Mouse (Mus musculus) adrenal gland, postnatal 4 days (tissue): ENCODE measurements around the gene Tinagl1. TPM values are rescaled to one million over a fixed set of nuclear protein-coding genes. Genes with fewer than 3 reads are reported as not detected.

ENCODE experiments used
- DNase-seq, 2 experiments: peaks; one replicate each; pipeline ENCODE4 v3.0.0; 2021 to 2022; ENCODE audit warnings: low spot score in 2 of 2, mixed read lengths in 2 of 2
- total RNA-seq, 2 experiments: library from RNA; stranded (reverse); gene quantifications; 2 replicates each; pipeline ENCODE4 v1.2.3; 2021

The Tinagl1 gene
- total RNA-seq, 2 experiments from 2014 or later = 70.0 to 74.0 TPM

DNA sequence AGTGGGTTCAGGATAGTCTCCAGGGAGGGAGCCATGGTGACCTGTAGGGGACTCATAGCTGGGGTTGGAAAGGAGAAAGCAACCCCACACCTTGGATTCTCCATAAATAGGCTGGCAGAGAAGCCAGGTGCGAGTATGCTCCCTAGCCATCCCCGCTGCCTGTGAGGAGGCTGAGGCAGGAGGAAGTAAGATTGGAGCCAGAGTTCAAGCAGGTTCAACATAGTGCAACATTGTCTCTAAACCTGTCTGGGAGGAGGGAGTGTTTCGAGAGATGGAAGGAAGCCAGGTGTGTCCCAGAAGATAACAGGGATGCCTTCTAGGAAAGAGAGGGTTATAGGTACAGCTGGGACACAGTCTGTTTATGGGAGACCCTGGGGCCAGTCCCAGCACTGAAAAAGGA is 5.0 kb upstream of the Tinagl1 start:
- DNase-seq = no peak

DNA sequence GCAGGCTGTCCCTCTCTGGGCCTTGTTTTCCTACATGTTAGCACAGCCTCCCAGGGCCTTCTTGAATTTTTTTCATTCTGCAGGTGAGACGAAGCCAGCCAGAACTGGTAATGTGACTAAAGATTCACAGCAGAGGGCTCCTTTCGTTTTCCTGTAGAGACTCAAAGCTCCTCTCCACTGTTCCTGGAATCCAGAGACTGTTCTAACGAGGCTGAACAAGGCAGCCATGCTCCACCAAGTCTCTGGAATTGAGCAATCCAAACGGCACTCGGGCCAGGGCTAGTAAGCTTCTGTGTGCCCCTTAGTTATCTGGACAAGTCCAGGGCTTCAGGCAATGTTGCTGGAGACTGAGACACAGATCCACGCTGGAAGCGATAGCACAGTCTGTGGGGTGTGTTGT is 2.6 kb upstream of the Tinagl1 start:
- DNase-seq = no peak

DNA sequence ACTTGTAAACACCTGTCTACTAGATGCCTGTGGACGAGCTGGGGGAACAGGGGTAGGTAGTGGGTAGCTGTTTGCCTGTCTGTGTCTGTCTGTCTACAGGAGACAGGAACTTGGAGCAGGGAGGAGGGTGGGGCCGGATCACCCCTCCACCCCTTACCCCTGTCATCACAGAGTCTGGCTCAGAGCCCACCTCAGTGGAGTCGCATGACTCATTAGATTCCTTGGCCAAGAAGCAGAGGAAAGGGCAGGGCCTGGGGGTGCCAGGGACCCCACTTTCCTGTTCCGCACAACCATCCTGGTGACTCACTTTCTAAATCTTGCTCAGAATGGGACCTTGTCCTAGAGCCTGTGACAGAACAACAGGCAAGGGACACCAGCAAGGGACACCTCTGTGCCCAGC is 2.2 kb upstream of the Tinagl1 start:
- no peak for DNase-seq

DNA sequence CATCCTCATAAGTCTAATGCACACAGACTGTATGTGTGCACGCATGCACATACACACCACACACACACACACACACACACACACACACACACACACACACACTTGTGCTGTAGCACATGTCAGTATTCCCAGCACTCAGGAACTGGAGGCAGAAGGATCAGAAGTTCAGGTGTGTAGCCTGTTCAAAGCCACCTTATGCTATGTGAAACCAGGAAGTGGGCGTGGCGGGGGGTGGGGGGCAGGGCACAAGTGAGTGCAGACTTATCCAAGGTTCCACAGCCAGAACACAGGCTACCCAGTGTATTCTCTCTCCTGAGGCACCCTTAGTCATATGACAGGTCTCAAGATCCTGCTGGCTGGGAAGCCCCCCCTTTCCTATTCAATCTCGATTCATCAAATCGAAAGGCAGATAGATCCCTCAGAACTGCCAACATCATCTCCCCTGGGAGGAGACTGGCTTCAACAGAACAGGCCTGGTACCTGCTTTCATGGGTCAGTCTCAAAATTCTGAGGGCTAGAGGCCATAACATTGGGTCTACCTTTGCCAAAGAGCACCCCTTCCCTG is 1.3 kb upstream of the Tinagl1 start:
- DNase-seq = no peak

DNA sequence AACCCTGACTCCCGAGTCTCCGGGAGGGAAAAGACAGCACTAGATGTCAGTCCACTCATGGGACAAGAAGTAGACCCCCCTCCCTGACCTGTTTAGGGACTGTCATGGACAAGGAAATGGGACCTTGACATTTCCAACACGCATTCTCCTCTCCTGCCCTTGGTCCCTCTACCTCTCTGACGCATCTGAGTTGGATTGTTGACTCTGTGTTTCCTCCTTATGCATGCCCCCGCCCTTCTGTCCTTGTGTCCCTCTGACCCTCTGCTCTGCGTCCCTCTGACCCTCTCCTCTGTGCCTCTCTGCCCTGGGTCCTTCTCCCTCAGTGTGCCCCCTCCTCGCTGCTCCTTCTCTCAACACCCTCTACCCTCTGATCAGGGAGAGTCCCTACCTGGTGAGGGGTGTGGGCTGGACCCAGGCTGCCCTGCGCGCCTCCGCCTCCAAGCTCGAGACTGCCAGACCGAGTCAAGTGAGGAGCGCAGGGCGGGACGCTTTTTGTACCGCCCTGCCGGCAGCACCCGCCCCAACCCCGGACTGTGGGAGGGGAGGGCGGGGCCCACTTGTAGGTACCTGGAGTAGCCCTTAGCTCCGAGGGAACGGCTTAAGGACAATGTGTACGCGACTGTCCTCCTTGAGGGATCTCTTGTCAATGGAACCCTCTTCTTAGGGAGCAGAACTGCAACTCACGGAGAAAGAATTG is 439 bp downstream of the Tinagl1 start:
- peak in 1 of 2 experiments; percentile 60 for DNase-seq

- no peak for DNase-seq
These were observed 1.0 kb downstream of the Tinagl1 start for GRCm38 (mm10) chr4:130173911-130174311.

GRCm38 (mm10) chr4:130173060-130173822 is 1.7 kb downstream of the Tinagl1 start:
- no peak for DNase-seq

DNA sequence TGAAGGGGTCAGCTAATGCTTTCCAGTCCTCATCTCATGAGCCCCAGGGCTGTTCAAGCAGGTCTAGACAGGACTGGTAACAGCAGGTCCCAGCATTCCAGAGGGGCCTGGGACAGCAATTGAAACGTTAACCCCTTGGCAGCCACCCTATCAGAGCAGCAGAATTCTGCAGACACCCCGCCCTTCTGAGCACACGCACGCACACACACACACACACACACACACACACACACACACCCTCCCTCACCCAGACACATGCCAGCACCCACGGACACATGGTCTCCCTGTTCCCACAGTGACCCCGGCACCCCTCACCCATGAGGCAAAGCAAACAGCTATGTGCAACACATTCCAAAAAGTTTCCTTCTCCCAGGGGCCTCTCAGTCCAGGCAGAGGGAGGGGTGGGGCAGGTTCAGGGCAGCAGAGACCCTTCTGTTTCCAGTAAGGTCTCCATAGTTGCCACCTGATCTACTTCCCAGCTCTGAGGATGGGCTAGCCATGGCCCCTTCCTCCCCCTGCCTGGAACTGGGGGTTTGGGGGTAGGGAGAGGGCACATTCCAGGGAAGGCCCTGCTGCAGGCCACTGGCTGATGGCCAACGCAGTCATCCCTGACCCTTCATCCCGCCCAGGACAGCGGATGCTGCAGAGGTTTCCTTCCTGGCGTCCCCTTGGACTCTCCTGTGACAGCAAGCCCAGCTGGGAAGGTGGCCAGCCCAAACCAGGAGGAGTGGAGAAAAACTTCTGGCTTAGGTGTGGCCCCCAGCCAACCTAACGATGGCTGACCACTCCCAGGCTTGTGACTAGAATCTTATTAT is 2.8 kb downstream of the Tinagl1 start:
- DNase-seq = peak in 1 of 2 experiments; percentile 32

- no peak for DNase-seq
These were observed 4.6 kb downstream of the Tinagl1 start for GRCm38 (mm10) chr4:130170362-130170761.

DNA sequence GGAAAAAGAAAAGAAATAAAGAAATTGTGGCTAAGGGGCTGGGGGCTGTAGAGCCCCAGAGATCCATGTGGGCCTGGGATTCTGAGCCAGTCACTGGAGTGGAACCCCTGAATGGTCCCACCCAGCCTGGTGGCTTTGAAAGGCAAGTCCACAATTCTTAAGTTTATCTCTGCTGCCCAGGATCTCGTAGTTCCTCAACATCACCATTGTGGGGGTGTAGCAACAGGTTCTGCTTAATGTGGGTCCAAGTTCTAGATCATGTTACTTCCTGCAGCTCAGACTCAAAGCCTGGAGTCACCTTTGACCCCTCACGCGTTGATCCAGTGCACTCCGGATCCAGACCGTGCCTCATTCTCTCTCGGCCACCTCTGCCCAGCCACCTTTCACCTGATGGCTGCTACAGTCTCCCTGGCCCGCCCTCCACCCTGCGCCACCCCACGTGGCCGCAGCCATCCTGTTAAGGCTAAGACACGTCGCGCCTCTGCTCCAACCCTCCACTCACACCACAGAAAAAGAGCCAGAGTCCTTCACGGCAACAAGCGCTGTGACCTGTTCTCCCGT is 5.4 kb downstream of the Tinagl1 start:
- DNase-seq = no peak

GRCm38 (mm10) chr4:130168280-130169183 is 6.4 kb downstream of the Tinagl1 start:
- DNase-seq = peak; percentile 75 to 83

DNA sequence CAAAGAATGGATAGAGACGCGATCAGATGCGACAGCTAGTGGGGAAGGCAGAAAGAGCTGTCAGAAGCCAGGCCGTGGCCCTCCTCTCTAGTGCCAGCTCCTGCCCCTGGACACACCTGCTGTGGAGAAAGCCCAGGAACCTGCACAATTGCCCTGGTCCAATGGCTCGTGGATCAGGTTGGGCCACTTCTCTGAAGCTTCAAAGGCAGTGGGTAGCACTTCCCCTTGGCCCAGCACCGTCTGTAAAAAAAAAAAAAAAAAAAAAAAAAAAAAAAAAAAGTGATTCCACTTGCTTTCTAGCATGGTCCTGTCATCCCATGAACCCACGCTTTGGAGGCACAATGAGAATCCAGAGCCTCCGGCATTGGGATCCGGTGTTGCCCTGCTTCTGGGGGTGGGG is 7.1 kb downstream of the Tinagl1 start:
- no peak for DNase-seq

DNA sequence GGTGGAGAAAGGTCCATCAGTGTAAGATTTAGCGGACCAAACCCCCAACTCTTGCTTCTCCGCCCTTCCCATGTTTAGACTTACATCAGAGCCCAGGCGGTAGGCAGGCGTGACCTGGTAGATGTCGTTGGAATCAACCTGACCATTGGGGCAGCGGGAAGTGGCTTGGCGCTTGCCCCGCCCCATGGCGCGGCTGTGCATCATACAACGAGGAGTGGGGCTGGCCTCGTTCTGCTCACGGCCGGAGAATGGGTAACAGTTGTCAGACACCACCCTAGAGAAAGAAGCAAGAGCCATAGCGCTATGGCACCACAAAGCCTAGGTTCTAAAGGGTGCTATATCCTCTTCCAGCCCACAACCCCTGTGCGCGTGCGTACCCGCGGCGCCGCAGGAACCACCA is 7.6 kb downstream of the Tinagl1 start:
- no peak for DNase-seq

- no peak for DNase-seq
These were observed 8.3 kb downstream of the Tinagl1 start for GRCm38 (mm10) chr4:130166592-130166991.

GRCm38 (mm10) chr4:130166061-130166460 is 8.9 kb downstream of the Tinagl1 start:
- no peak for DNase-seq

- DNase-seq = no peak
These were observed 10.8 kb downstream of the Tinagl1 start for GRCm38 (mm10) chr4:130164121-130164520.

GRCm38 (mm10) chr4:130163391-130163861 is 11.5 kb downstream of the Tinagl1 start:
- DNase-seq = peak in 1 of 2 experiments; percentile 20

- DNase-seq = no peak
These were observed 13.6 kb downstream of the Tinagl1 start for GRCm38 (mm10) chr4:130161349-130161748.

DNA sequence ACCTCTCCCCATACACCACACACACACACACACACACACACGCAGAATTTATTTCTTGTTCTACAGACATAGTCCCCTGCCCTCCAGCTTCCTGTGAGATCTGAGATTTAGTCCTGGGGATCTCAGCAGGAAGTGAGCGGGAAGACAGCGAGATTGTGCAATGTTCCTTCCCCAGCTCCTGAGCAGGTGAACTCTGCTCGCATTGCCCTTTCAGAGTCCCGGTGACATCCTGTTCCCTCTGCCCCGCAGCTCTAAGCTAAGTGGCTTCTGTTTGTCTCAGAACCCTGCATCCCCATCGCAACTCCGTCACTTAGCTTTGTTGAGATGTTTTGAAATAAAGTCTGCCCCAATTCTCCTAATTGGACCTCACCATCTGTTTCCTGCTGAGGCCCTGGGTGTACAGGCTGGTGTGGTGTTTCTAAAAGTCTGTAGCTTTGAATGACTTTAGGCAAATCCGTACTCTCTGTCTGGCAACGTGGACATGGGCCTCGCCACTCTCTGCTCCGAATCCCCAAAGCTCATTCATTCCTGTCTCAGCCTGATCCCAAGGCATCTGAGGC is 18.0 kb downstream of the Tinagl1 start:
- DNase-seq = no peak

DNA sequence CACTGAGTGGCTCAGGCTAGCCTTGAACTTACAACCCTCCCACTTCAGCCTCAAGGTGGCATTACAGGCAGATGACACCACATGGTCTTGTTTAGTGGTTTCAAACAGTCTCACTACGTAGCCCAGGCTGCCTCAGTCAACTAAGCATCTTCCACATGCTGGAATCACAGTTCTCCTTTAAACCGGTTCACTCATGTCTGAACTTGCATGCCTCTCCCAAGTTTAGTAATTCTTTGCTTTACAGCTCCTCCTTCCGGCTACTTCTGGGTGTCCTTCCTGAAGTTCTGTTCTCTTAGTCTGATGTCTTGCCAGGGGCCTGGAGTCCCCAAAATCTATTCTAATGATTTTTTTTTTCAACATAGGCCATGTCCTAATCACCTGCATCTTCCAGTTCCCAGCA is 20.7 kb downstream of the Tinagl1 start:
- DNase-seq = no peak
